Mouse (Mus musculus) retina, embryonic 14.5 days (tissue): ENCODE data around the gene Rab44.

ENCODE experiments used
- DNase-seq: peaks from one replicate; pipeline ENCODE4 v3.0.0-alpha.2; 2015; ENCODE audit warnings: low spot score

Rab44 gene

DNA sequence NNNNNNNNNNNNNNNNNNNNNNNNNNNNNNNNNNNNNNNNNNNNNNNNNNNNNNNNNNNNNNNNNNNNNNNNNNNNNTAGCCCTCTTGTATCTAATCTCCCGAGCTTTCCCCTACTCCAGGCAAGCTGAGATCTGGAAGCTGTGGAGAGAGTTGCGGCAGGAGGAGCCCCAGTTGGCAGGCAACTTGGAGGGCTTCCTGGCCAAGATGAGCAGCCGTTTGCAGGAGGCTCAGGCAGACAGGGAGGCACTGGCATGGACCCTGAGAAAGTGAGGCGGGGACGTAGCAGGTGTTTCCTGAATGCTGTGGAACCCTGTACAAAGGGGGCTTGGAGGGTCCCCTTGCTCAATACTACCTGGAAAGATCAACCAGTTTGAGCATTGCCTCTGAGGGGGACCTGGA is 21.1 kb downstream of the Rab44 start:
- no peak for DNase-seq

DNA sequence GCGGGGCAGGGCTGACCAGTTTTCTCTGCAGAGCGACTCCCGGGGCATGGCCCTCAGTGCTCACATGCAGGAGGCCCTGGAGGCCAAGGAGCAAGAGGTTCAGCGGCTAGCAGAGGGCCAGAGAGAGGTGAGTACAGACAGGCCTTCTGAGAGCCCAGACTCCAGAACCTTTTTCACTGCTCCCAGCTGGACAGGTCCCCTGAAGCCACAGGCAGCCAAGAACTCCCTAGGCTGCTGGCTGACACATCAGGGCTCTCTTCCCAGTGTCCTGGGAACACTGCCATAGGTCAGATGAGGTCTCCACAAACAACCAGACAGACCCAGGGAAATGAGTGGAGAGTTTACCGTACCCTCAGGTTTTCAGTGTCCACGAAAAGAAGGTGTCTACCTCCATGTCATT is 22.3 kb downstream of the Rab44 start:
- DNase-seq, result no peak

DNA sequence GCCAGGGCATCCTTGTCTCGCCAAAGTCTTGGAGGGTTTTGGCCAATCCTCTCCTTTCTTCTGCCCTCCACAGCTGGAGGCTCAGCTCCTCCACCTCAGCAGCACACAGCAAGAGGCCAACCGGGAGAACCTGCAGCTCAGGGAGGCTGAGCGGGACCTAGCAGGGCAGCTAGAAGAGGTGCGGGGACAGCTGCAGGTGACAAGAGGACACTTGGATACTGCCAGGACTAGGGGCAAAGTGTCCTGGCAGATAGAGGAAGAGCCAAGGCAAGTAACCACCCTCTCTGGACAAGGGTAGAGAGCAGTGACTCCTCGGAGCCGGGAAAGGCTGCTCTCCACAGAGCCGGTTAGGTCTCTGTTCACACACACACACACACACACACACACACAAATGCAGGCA is 24.0 kb downstream of the Rab44 start:
- DNase-seq, result no peak

DNA sequence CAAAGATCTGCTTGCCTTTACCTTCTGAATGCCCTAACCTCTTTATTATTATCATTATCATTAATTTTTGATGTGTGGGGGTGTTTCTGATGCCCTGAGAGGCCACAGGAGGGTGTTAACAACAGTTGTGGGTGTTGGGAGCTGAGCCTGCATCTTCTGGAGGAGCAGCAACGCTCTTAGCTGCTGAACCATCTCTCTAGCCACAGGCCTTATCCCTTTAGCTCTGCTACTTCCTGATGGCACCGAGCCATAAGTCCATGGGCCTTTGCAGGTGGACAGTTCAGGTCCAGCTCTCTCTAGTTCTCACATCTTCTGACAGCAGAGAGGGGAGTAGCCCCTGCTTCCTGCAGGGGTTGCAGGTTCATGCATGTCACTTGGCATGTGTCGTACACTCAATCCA is 27.6 kb downstream of the Rab44 start:
- DNase-seq, result no peak

DNA sequence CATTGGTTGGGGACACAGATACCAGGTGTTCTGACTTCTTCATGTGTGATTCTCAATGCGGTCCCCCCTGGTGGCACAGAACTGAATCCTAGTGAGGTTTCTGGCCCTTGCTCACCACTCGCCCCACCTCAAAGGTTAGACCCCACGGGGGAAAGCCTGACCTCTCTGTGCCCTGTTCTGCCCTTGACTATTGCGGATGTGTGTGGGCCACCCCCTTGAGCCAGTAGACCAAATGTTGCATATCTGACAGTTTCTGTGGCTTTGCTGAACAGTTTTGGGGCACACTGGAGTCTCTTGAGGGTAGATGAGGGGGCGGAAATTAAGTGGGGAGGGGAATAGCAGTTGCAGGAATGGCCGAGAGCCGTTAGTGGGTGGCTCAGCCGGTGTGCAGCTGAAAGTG is 29.3 kb downstream of the Rab44 start:
- no peak for DNase-seq

DNA sequence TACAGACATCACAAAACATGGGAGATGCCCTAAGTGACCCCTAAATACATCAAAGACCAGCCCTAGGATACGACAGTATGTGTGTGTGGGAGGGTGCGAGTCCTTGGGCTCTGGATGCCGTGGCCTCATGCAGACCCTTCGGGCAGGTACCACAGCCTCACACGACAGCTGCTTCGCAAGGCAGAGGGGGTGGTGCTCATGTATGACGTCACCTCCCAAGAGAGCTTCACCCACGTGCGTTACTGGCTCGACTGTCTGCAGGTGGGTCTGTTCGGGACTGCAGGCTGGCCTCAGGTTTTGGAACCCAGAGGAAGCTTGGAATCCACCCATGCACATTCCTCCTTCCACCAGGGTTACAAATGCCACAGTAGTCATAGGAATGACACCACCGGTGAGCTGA is 31.2 kb downstream of the Rab44 start:
- no peak for DNase-seq

DNA sequence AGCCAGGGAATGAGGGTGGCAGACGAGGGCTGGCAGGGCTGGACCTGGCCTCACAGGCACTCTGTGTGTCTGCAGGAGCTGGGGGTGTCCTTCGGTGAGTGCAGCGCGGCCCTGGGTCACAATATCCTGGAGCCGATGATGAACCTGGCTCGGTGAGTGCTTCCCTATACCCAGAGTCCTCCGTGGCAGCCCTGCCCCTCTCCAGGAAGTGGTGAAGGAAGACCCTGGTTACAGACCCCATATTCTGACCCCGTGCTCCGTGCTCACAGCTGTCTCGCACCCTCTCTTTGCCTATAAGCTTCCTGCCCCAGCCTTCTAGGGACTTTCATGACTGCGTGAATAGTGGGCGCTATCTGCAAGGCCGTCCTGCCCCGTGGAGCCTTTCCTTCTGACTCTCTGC is 33.3 kb downstream of the Rab44 start:
- no peak for DNase-seq

DNA sequence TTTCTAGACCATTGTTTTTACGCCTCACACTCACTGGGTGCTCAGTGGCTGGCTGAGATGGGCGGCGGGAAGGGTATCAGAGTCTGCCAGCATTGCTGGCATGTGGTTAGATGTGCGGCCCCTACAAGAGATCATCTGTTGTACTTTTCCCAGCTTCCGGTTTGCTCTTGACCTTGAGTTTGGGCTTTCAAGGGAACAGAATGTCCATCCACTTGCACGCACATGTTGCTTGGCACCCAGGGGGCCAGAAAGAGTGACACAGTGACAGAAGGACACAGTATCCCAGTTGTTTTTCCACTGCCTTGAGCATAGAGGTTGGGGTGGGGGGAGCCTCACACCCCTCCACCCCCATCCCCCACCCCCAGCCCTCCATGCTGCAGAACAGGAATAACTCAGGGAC is 33.8 kb downstream of the Rab44 start:
- no peak for DNase-seq

DNA sequence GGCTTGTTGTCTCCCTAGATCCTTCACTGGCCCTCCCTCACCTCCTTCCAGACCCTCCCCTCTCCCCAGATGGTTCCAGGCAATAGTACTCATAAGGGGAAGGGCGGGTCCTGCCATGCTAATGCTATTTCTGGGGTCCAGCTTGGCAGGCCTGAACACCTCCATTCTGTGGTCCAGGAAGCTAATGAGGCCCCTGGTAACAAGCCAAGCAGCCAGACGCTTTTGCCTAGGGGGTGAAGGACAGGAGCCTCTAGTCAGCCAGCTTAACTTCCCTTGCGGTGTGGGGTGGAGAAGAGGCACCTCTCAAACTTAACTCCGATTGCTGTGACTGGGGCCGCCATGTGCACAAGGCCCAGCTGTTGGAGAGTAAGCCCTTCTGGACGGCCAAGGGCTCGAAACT is 35.8 kb downstream of the Rab44 start:
- DNase-seq, result no peak

DNA sequence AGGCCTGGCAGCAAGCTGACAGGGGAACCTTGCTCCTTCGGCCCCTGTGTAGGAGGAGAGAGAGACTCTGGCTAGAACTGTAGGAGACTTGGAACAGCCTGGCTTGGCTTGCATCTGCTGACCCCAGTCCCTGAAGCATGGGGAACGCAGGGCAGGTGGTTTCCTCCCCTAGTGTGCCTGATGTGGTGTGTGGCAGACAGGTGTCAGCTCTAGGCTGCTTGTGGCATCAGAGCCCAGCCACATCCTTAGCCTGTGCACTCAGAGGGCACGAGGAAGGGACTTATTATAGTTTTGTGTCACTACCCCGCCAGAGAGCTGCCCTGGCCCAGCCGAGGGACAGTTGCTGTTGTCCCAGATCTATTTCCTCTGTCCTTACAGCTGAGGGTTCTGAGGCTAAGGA is 38.6 kb downstream of the Rab44 start:
- no peak for DNase-seq

DNA sequence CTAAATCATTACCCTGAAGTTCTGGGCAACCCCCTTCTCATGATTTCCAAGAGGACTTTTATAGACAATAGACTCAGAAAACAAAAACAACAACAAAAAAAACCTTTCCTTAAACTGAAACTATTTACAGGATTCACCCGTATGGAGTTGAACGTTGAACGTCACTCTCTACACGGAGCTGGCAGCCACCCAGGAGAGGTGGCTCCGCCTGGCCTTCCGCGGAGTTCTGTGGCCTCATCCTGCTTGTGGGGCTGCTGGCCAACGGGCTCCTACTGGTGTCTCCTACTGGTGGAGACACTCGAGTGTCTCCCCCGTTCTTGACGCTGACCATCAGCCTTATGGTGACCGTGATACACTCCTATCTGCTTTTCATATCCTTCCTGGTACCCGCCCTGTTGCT is 40.3 kb downstream of the Rab44 start:
- no peak for DNase-seq

DNA sequence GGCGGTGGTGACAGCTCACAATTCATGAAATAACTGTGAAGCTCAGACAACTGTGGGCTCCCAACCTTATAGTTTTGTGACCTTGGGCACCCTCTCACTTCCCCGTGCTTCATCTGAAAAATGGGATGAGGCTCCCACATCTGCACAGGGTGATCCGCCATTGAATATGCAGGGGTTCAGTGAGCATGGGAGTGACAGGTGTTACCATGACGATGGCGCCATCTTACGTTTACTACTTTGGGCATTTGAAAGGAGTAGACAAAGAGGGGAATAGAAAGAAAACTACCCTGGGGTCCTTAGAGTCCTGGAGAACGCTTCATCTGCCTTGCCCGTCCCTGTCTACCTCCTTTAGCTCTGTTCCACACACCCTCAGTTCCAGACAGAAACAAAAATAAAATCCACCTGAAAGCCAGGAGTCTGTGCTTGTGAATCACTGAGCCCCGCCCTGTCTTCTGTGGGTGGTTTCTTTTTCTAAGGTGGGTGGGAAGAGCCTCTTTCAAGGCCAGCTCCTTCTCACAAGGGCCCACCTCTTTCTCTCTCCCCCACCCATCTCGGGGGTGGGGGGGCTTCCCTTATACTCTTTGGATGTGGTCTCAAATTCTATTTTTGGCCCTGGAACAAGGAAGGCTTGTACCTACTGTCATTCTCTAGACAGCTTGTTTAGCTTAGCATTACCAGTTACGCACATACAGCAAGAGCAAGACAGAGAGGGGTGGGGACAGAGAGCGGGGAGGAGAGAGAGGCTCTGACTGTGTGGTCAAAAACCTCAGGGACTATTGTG is 41.6 kb downstream of the Rab44 start:
- peak; percentile 50 for DNase-seq

DNA sequence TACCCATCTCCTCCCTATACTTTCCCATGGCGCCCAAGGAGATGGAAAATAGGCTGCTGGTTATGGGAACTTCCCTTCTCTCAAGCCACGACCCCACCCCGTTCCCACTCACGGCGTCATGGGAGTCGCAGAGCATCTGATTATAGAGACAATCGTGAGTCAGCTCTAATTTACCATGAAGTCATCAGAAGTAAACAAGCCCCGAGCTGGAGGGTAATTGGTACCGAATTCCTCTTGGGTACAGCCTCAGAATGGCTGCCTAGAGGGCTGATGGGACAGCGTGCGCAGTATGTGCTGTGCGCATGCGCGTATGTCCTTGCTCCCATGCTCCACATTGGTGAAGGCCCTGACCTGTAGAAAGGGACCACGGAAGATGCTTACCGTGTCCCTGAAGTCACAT is 42.5 kb downstream of the Rab44 start:
- peak; percentile 38 for DNase-seq

DNA sequence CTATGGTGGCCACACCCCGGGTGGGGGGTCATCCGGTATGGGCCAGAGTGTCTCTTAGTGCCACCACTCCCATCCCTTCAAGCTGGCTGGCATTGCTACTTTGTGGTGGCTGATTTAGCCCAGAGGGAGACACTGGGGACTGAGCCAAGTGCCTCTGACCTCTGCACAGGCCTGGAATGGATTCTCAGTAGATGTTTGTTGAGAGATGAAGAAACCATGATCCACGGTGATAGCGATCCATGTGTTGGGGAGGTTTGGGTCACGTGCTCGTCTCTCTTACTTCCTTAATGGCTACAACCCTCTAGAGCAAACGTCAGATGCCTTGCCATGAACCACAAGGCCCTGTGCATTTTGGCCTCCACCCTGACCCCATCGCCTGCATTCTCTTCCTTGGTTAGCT is 42.9 kb downstream of the Rab44 start:
- DNase-seq, result no peak

DNA sequence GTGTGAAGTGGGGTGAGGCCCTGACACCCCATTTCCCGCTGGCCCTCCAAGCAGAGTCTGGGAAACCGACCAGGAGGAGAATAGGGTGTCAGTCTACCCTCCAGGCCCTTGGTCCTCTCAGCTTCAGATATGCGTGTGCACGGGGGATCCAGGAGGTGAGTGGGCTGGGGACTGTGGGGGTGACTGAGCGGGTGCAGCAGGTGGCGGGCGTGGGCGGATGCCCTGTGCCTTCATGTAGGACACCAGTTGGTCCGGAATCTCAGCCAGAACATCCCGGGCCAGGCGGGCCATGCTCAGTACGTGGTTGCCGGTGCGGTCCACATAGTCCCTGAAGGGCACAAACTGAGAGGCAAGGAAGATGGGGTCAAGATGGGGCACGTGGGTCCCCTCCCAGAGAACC is 45.0 kb downstream of the Rab44 start:
- DNase-seq, result no peak

DNA sequence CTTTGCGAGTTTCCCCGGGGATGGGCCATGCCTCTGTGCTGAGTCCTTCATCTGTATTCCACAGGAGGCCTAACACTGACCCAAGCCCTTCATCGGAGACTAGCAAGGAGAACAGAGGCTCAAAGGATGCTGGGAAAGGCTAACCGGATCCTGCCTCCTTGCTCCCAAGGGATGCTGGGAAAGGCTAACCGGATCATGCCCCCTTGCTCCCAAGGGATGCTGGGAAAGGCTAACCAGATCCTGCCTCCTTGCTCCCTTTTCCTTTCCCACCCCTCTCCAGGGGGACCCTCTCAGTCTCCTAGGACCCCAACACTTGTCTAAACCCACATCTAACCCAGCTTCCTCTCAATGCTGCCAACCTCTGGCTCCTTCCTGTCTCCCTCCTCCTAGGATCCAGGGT is 45.4 kb downstream of the Rab44 start:
- no peak for DNase-seq

DNA sequence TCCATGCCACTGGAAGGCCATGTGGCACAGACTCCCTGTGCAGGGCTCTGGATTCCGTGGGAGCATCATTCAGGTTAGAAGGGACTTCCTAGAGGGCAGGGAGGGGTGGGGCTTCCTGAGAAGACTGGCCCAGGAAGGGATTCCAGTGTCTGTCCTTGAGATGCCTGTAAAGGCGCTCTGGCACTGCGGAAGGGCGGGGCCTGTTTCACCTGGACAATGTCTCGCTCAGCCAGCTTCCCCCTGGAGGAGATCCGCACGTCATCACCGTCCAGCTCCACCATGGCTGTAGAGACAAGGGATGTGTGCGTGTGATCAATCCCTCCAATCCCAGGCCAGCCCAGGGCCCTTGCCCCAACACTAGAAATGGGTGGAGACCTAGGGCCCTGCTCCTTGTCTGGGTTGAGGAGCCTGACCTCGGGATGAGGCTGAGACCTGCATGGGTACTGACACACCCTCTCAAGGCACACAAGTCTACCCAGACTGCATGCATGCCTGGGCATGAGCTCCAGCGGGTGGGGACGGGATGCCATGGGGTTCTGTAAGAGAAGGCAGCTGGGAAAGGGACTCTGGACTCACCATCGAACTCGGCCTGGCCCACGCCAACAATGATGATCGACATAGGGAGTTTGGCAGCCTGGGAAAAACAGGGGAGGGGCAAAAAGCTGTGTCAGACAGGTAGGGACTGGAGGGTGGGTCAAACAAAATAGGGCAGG is 46.0 kb downstream of the Rab44 start:
- no peak for DNase-seq

DNA sequence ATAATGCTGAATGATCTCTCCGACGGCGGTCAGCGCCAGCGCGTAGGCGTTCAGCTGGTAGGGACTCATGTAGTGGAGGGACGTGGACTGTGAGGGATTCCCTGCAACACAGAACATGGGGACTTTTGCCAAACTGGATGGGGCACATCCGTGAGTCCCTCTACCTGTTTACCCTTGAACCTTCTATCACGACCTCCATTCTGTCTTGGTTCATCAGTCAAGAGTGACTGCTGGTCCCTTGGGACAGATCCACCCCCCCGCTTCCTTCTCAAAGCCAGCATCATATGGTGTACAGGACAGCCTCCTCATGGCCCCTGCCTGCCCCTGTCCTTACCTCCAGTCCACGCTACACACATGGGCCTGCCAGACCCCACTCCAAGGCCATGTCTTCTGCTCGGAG is 48.4 kb downstream of the Rab44 start:
- no peak for DNase-seq

DNA sequence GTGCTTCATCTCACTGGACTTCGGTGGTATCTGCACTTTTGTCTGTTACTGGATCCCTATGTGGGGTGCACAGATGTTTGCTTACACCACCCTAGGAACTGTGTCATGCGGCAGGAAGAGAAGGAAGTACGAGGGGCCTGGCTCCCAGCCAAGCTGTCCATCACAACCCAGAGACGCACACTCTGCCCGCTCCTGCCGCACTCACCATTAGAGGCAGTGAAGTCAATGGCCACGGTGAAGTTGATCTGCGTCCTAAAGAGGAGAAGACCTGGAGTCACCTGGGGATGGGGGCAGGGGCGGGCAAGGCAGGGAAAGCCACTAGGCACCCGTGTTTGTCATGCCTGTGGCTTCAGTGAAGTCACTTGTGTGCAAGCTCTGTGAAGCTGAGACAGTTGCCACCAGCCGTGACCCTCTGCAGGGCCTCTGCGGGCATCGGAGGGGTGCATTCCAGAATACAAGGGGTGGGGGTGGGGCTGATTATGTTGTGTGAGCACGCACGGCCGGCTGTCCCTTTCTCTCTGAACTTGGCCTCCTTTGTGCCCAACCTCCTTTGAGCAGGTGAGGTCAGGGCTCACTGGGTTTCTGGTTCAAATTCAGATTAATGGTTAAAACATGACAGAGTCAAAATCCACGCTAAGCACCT is 50.6 kb downstream of the Rab44 start:
- DNase-seq, result peak; percentile 46

DNA sequence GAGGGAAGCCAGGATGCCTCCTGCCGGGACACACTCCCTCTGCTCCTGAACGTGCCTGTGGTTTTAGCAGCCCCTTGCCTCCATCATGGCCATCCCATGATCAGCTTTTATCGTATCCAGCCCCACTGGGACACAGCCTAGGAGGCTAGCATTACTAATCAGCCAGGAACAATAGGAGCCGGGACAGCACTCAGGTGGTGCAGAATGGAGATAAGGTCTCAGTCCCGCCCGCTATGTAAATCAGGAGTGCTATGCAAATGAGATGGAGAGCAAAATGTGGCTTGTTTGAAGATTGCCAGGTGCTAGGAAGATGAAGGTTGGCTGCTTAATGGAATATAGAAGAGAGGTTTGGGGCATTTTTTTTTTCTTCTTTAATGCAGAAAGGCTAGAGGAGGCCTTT is 51.5 kb downstream of the Rab44 start:
- DNase-seq, result no peak

DNA sequence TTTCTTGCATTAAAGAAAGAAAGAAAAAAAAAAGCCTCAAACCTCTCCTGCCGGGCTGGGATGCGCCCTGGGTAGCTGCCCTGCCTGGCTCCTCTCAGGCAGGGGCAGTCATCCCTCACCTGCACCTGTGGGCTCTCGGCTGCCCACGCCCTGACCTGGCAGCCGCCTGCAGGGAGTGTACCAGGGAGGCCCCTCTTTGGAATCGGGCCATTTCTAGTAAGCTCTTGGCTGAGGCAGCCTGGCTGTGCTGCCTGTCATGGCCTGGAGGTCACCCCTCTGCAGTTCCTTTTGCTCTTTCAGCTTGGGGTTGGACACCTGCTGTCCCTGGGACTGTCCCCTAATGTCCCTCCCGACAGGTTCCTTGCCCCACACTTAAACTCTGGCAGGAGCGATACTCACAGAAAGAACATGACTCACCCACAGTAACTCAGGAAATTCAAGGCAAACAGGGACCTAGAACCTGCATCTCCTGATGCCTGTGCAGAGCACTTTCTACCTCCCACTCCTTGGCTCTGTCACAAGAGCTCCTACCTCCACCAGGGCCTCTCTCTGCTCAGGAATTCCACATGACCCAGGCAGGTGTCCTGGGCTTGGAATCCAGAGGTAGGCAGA is 52.1 kb downstream of the Rab44 start:
- DNase-seq, result no peak

DNA sequence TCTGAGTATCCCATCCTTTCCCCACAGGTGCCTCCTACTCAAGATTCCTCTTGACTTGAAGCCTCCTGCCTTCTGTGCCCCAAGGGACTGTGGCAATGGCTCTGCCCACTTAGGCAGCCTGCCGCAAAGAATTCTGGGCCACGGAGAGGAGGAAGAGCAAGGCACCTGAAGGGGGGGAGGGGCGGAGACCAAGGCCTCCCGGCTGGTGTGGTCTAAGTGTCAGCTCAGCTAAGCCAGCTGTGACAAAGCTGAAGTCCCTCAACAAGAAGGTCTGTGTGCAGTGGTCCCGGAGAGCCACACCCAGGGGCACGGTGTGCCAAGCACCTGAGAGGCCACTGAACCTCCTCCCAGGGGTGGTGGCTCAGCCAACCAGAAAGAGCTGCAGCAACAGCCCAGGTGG is 53.4 kb downstream of the Rab44 start:
- no peak for DNase-seq

DNA sequence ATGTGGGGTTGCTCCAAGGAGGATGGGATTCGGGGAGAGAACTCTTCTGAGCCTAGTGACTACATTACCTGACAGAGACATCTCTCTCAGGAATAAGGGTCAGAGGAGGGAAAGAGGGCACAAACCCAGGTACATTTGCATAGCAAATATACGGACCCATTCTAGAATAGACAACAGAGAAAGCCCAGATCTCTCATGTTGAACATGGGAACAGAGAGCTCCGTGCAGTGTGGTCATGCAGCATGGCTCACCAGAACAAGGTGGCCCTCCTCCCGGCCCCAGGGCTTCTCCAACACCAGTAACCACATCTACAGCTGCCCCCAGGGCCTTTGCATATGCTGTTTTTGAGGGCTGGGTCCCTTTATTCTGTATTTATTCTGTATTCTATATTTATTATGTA is 54.5 kb downstream of the Rab44 start:
- DNase-seq, result no peak
